Mouse (Mus musculus) kidney, embryonic 14.5 days (tissue): ENCODE data around the gene Aebp2. TPM values are rescaled to one million over a fixed set of nuclear protein-coding genes. Genes with fewer than 3 reads are reported as not detected.
"Not testable (repeated sequence)": the region's sequence is repeated elsewhere in the genome, so short reads cannot be mapped to it uniquely, and the experiment has no call there.

Source experiments
- ATAC-seq: fragments of 200-750 bp; cut with Nextera tagmentation; 2 replicates; pipeline ENCODE4 v1.8.0; 2017; ENCODE audit warnings: moderate number of reproducible peaks, mild to moderate bottlenecking, moderate TSS enrichment, moderate library complexity; ENCODE audit not compliant: low FRiP score, low TSS enrichment
- H3K27ac ChIP-seq: fragments of 300-500 bp; sonication (generic); 2 replicates; pipeline ENCODE4 v1.5.1; 2014; ENCODE audit warnings: low read depth, mild to moderate bottlenecking, low read length, moderate library complexity, mixed read lengths
- H3K27me3 ChIP-seq: fragments of 300-500 bp; sonication (generic); 2 replicates; pipeline ENCODE4 v1.6.1; 2014; ENCODE audit warnings: mild to moderate bottlenecking, low read length; ENCODE audit not compliant: control insufficient read depth, insufficient read depth
- H3K36me3 ChIP-seq: fragments of 300-500 bp; sonication (generic); 2 replicates; pipeline ENCODE4 v1.6.1; 2014; ENCODE audit warnings: low read length, mixed read lengths; ENCODE audit not compliant: control insufficient read depth, insufficient read depth
- H3K4me1 ChIP-seq: fragments of 300-500 bp; sonication (generic); 2 replicates; pipeline ENCODE4 v1.6.1; 2014; ENCODE audit warnings: low read length, mixed read lengths; ENCODE audit not compliant: control insufficient read depth, insufficient read depth
- H3K4me2 ChIP-seq: fragments of 300-500 bp; sonication (generic); replicated peaks from 2 replicates; pipeline ENCODE4 v1.6.1; 2014; ENCODE audit warnings: low read depth, mild to moderate bottlenecking, low read length
- H3K4me3 ChIP-seq: fragments of 300-500 bp; sonication (generic); 2 replicates; pipeline ENCODE4 v1.5.1; 2014; ENCODE audit warnings: mild to moderate bottlenecking, low read length
- H3K9ac ChIP-seq: fragments of 300-500 bp; sonication (generic); 2 replicates; pipeline ENCODE4 v1.6.1; 2014; ENCODE audit warnings: low read depth, mild to moderate bottlenecking, low read length, moderate library complexity
- H3K9me3 ChIP-seq: fragments of 300-500 bp; sonication (generic); 2 replicates; pipeline ENCODE4 v1.6.1; 2016; ENCODE audit warnings: low read length; ENCODE audit not compliant: control insufficient read depth
- WGBS: fragments of 180-500 bp; shearing (Covaris S2); extraction: QIAGEN DNeasy Blood & Tissue Kit; methylation state at CpG from one replicate; pipeline ENCODE4 v1.1.7; 2014; 5-methylcytosine and 5-hydroxymethylcytosine counted together
- polyA plus RNA-seq: library from polyadenylated mRNA; unstranded; fragments of >200 nt; fragmentation: Nextera tagmentation; extraction: Ambion mirVana; gene quantifications from 2 replicates; pipeline ENCODE4 v1.2.1, GENCODE M21; 2014

Aebp2 gene
- polyA plus RNA-seq, 1 experiment from 2014 or later: 18.0 TPM

- H3K27ac ChIP-seq: no peak overlapping the region
- 82% methylated on average over 8 of the region's 8 CpGs for WGBS
- no peak for ATAC-seq
- H3K9ac ChIP-seq: no peak overlapping the region
- H3K4me3 ChIP-seq: no peak overlapping the region
- no peak overlapping the region for H3K4me2 ChIP-seq
- no peaks in the 10 kb centered on the region for H3K4me1 ChIP-seq
- peaks cover 74% of the 10 kb centered on the region for H3K36me3 ChIP-seq
- H3K9me3 ChIP-seq: no peaks in the 10 kb centered on the region
- H3K27me3 ChIP-seq: no peaks in the 10 kb centered on the region
Observed at GRCm38 (mm10) chr6:140592713-140593112, 29.8 kb upstream of the Aebp2 start.

- Histone ChIP-seq H3K4me1 (no peaks in the 10 kb centered on the region), H3K4me2 (no peak overlapping the region), H3K27ac (no peak overlapping the region), H3K27me3 (no peaks in the 10 kb centered on the region), H3K36me3 (peaks cover 65% of the 10 kb centered on the region), H3K4me3 (no peak overlapping the region), H3K9ac (no peak overlapping the region), H3K9me3 (no peaks in the 10 kb centered on the region)
- ATAC-seq: 0 out of 2 replicates have a peak, but pooled peaks have one; percentile 28
- WGBS: 61% methylated on average over 17 of the region's 17 CpGs
Observed at GRCm38 (mm10) chr6:140593420-140594170, 28.9 kb upstream of the Aebp2 start.

DNA sequence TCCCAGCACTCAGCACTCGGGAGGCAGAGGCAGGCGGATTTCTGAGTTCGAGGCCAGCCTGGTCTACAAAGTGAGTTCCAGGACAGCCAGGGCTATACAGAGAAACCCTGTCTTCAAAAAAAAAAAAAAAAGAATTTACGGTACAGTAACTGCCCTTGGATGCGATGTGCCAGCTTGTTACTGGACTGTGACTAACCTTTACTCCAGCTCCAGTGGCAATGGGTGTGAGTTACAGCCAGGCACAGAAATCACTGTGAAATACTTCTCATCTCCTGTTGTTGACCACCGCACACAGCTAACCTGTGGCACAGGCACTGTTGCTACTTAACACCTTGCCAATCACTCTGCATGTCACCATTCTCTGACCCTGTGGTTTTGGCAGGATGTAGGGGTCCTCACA lies 26.9 kb upstream of the Aebp2 start:
- 87% methylated on average over 6 of the region's 6 CpGs for WGBS
- H3K36me3 ChIP-seq: peaks cover 58% of the 10 kb centered on the region
- not testable (repeated sequence) for H3K27me3 ChIP-seq, ATAC-seq, H3K27ac ChIP-seq, H3K9me3 ChIP-seq, H3K4me1 ChIP-seq, H3K4me2 ChIP-seq, H3K9ac ChIP-seq, H3K4me3 ChIP-seq

DNA sequence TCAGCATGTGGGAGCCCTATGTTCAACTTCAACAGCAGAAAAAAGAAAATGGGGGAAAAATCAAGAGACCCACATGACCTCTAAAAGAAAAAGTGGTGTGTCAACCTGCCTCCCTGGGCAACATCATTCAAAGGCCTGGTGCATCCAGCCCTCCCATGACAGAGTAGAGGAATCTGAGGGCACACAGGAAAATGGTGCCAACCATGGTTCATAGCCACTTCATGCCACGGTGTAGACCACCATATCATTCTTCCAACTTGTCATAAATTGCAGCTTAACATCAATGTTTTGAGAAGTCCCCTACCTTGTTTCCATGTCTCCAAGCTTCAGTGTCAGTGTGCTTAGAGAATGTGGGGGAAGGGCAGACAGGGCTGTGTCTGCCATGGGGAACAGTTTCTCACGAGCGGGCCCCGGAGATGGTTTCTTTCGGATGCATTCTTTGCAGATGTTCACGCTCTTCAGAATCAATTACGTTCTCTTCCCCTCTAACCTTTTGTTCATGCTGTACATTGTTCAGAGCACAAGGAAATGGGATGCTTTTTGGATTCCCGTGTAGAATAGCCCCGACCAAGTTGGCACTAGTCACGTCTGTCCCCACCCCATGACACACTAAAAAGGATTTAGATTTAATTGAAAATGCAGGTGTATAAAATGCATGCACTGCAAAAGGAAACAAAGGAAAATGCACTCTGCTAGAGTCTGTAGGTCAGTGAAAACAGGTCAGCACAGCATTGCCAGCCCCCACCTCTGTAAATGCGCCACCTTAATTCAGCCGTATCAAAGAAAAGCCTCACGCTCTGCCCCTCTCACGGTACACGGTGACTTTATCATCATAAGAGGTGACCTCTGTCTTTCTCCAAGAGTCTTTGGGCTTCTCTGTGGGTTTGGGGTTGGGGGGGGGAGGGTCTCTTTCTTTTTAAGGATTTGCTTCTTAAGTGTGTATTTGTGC lies 24.8 kb upstream of the Aebp2 start:
- Histone ChIP-seq H3K9me3 (no peaks in the 10 kb centered on the region), H3K4me3 (no peak overlapping the region), H3K9ac (no peak overlapping the region), H3K27ac (no peak overlapping the region), H3K36me3 (peaks cover 39% of the 10 kb centered on the region), H3K4me1 (no peaks in the 10 kb centered on the region), H3K27me3 (no peaks in the 10 kb centered on the region), H3K4me2 (no peak overlapping the region)
- no peak for ATAC-seq
- WGBS: 90% methylated on average over 15 of the region's 15 CpGs

GRCm38 (mm10) chr6:140598516-140598915 lies 23.9 kb upstream of the Aebp2 start:
- WGBS: 94% methylated on average over 9 of the region's 9 CpGs
- H3K27me3 ChIP-seq: no peaks in the 10 kb centered on the region
- H3K4me2 ChIP-seq: no peak overlapping the region
- H3K9ac ChIP-seq: no peak overlapping the region
- H3K9me3 ChIP-seq: no peaks in the 10 kb centered on the region
- ATAC-seq: no peak
- no peak overlapping the region for H3K4me3 ChIP-seq
- peaks cover 30% of the 10 kb centered on the region for H3K36me3 ChIP-seq
- no peak overlapping the region for H3K27ac ChIP-seq
- H3K4me1 ChIP-seq: no peaks in the 10 kb centered on the region

DNA sequence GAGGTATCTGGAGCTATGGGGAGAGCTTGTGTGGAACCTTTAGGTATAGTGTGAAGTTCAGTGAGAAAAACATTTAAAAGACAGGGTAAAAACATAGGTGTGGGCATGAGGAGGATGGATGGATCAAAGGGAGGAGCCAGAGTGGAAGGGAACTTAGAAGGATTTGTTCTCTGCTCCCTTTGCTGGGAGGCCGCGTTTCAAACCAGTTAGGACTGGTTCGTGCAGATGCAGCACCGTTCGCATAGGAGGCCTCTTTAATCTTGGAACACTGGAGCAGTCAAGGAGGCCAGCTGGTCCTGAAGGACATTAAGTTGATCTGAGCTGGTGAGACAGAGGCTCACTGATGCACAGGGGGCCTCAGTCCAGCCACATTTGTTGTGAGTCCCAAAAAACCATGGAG lies 23.1 kb upstream of the Aebp2 start:
- no peak overlapping the region for H3K27ac ChIP-seq
- 90% methylated on average over 5 of the region's 5 CpGs for WGBS
- ATAC-seq: no peak
- H3K4me2 ChIP-seq: no peak overlapping the region
- no peaks in the 10 kb centered on the region for H3K27me3 ChIP-seq
- no peak overlapping the region for H3K4me3 ChIP-seq
- H3K9ac ChIP-seq: no peak overlapping the region
- peaks cover 24% of the 10 kb centered on the region for H3K36me3 ChIP-seq
- no peaks in the 10 kb centered on the region for H3K4me1 ChIP-seq
- no peaks in the 10 kb centered on the region for H3K9me3 ChIP-seq

DNA sequence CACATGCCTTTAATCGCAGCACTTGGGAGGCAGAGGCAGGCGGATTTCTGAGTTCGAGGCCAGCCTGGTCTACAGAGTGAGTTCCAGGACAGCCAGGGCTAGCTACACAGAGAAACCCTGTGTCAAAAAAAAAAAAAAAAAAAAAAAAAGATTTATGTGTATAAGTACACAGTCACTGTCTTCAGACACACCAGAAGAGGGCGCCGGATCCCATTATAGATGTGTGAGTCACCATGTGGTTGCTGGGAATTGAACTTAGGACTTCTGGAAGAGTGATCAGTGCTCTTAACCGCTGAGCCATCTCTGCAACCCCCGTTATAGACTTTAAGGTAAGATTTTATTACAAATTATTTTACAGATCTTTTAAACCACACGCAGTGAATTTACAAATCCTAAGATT lies 21.8 kb upstream of the Aebp2 start:
- H3K27me3 ChIP-seq, H3K4me3 ChIP-seq, H3K4me1 ChIP-seq, H3K9me3 ChIP-seq, ATAC-seq, H3K4me2 ChIP-seq, H3K9ac ChIP-seq, H3K27ac ChIP-seq: not testable (repeated sequence)
- peaks cover 16% of the 10 kb centered on the region for H3K36me3 ChIP-seq
- 96% methylated on average over 8 of the region's 8 CpGs for WGBS

DNA sequence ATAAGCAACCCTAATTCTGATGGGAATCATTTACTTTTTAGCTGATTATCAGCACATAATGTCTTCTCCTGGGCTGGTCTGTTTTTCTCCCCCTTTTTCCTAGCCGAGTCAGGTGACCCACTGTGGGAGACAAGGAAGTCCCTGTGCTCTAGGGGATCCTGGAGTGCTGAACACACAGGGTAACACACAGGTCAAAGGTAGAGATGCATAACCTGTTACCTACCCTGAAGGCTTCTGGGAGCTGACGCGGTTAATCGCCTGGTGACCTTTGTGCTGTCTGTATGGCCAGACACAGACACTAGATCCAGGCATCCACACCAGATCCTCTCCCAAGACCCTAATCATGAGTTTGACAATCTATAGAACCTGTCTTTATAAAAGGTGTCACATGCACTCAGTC lies 21.3 kb upstream of the Aebp2 start:
- no peak overlapping the region for H3K4me3 ChIP-seq
- WGBS: 100% methylated on average over 4 of the region's 4 CpGs
- no peaks in the 10 kb centered on the region for H3K4me1 ChIP-seq
- H3K27ac ChIP-seq: no peak overlapping the region
- no peaks in the 10 kb centered on the region for H3K9me3 ChIP-seq
- H3K36me3 ChIP-seq: peaks cover 11% of the 10 kb centered on the region
- H3K4me2 ChIP-seq: no peak overlapping the region
- no peaks in the 10 kb centered on the region for H3K27me3 ChIP-seq
- no peak for ATAC-seq
- H3K9ac ChIP-seq: no peak overlapping the region
